ENCODE assay signal across 12 mouse cellular contexts in genomic region chrX:9244603-9245336, GRCm38 (mm10). TPM values are rescaled to one million over a fixed set of nuclear protein-coding genes. Genes with fewer than 3 reads are reported as not detected.
A peak's percentile ranks its signal among the peaks of the same experiment; 100 is the strongest.
DNase-seq lines count a peak whose midpoint lies in the region; ATAC-seq lines count a peak whose summit lies in the region.
"Had no signal": no experiment of that assay in that cellular context is flagged by ENCODE, and none has a peak within 500 bp of the region (broad histone marks: within the 10 kb centered on the region; RNA-seq: fewer than 3 reads in every experiment).

No protein-coding gene starts in this region.

- H3K4me1 ChIP-seq in forebrain, embryonic 14.5 days (ENCODE audit: control insufficient read depth, insufficient read depth, low read length): no peaks in the 10 kb centered on the region; the same call in 1 of the 2 replicates
- H3K4me1 ChIP-seq in forebrain, embryonic 11.5 days (replicated peaks; ENCODE audit: control insufficient read depth, insufficient read depth, low read length): no peaks in the 10 kb centered on the region
- H3K4me1 ChIP-seq in hindbrain, embryonic 14.5 days (replicated peaks; ENCODE audit: control insufficient read depth, insufficient read depth, low read length): 0 out of 2 replicates have a peak, but pooled peaks cover 4% of the 10 kb centered on the region
- no peaks in the 10 kb centered on the region for H3K4me1 ChIP-seq in midbrain, embryonic 12.5 days
- H3K4me1 ChIP-seq: lung, embryonic 15.5 days had no signal

- 60% methylated on average over 12 of the region's 12 CpGs for WGBS in forebrain, embryonic 14.5 days
- WGBS in forebrain, embryonic 11.5 days: 68% methylated on average over 12 of the region's 12 CpGs
- 55% methylated on average over 12 of the region's 12 CpGs for WGBS in hindbrain, embryonic 14.5 days
- WGBS in midbrain, embryonic 12.5 days: 72% methylated on average over 12 of the region's 12 CpGs

- ATAC-seq in forebrain, embryonic 14.5 days: no peak
- ATAC-seq in forebrain, embryonic 11.5 days (replicated peaks; ENCODE audit: low FRiP score): no peak
- no peak; the same call in 1 of the 2 replicates for ATAC-seq in hindbrain, embryonic 14.5 days (ENCODE audit: low FRiP score)
- 0 out of 2 replicates have a peak, but pooled peaks have one; percentile 27 for ATAC-seq in midbrain, embryonic 12.5 days (ENCODE audit: low FRiP score, low read depth)

- H3K36me3 ChIP-seq in forebrain, embryonic 14.5 days (ENCODE audit: control insufficient read depth, insufficient read depth, low read length): no peaks in the 10 kb centered on the region
- no peaks in the 10 kb centered on the region for H3K36me3 ChIP-seq in forebrain, embryonic 11.5 days (ENCODE audit: control insufficient read depth, insufficient read depth, low read length)
- H3K36me3 ChIP-seq in hindbrain, embryonic 14.5 days (replicated peaks; ENCODE audit: control insufficient read depth, insufficient read depth): no peaks in the 10 kb centered on the region
- H3K36me3 ChIP-seq in midbrain, embryonic 12.5 days: no peaks in the 10 kb centered on the region
- H3K36me3 ChIP-seq: lung, embryonic 15.5 days had no signal

- H3K9ac ChIP-seq in forebrain, embryonic 14.5 days (ENCODE audit: low read length): no peak overlapping the region
- no peak overlapping the region for H3K9ac ChIP-seq in forebrain, embryonic 11.5 days (ENCODE audit: low read length)
- H3K9ac ChIP-seq in hindbrain, embryonic 14.5 days: no peak overlapping the region; the same call in 1 of the 2 replicates
- H3K9ac ChIP-seq in midbrain, embryonic 12.5 days (replicated peaks): no peak overlapping the region
- H3K9ac ChIP-seq: lung, embryonic 15.5 days had no signal

- no peak overlapping the region for H3K4me3 ChIP-seq in forebrain, embryonic 14.5 days (ENCODE audit: low read depth, low read length)
- H3K4me3 ChIP-seq in forebrain, embryonic 11.5 days (ENCODE audit: low read depth, low read length): no peak overlapping the region
- no peak overlapping the region for H3K4me3 ChIP-seq in hindbrain, embryonic 14.5 days (replicated peaks; ENCODE audit: low read length)
- H3K4me3 ChIP-seq in midbrain, embryonic 12.5 days: no peak overlapping the region
- H3K4me3 ChIP-seq: lung, embryonic 15.5 days had no signal

- intact Hi-C loops in gastrocnemius, postnatal 36 days (cut with DNase I): no loop called here

- no peak overlapping the region for H3K27ac ChIP-seq in forebrain, embryonic 14.5 days (ENCODE audit: low read depth, low read length)
- H3K27ac ChIP-seq in forebrain, embryonic 11.5 days (ENCODE audit: low read depth, low read length): no peak overlapping the region
- peak overlapping the region; percentile 54 for H3K27ac ChIP-seq in hindbrain, embryonic 14.5 days
- H3K27ac ChIP-seq in midbrain, embryonic 12.5 days (replicated peaks): 0 out of 2 replicates have a peak overlapping the region, but pooled peaks have one; percentile 10
- H3K27ac ChIP-seq: lung, embryonic 15.5 days had no signal

- H3K4me2 ChIP-seq in forebrain, embryonic 14.5 days (ENCODE audit: low read length): no peak overlapping the region
- no peak overlapping the region for H3K4me2 ChIP-seq in forebrain, embryonic 11.5 days (ENCODE audit: low read depth, low read length, severe bottlenecking)
- H3K4me2 ChIP-seq in hindbrain, embryonic 14.5 days (replicated peaks): no peak overlapping the region
- no peak overlapping the region for H3K4me2 ChIP-seq in midbrain, embryonic 12.5 days (replicated peaks)
- H3K4me2 ChIP-seq: lung, embryonic 15.5 days had no signal

- DNase-seq in forebrain, embryonic 14.5 days (ENCODE audit: low spot score): peak; percentile 34
- DNase-seq in forebrain, embryonic 11.5 days (ENCODE audit: low spot score): no peak
- peak; percentile 97 for DNase-seq in MEL-GATA-1-ER (ENCODE audit: extremely low read depth, low read depth)
- DNase-seq in hindbrain, embryonic 14.5 days (ENCODE audit: low spot score): no peak
- no peak for DNase-seq in kidney, postnatal 4 days
- DNase-seq in adrenal gland, postnatal 10 days: no peak
- no peak for DNase-seq in gastrocnemius, postnatal 36 days
- DNase-seq: gastrocnemius, postnatal 14 days had no signal

- H3K27me3 ChIP-seq in forebrain, embryonic 14.5 days (replicated peaks; ENCODE audit: control insufficient read depth, insufficient read depth, low read length): no peaks in the 10 kb centered on the region
- H3K27me3 ChIP-seq in forebrain, embryonic 11.5 days (ENCODE audit: control insufficient read depth, insufficient read depth, low read length): no peaks in the 10 kb centered on the region
- no peaks in the 10 kb centered on the region for H3K27me3 ChIP-seq in hindbrain, embryonic 14.5 days (ENCODE audit: control insufficient read depth, insufficient read depth, low read length)
- no peaks in the 10 kb centered on the region for H3K27me3 ChIP-seq in midbrain, embryonic 12.5 days
- H3K27me3 ChIP-seq: lung, embryonic 15.5 days had no signal

- H3K9me3 ChIP-seq in forebrain, embryonic 14.5 days (replicated peaks; ENCODE audit: control insufficient read depth, low read length): no peaks in the 10 kb centered on the region
- no peaks in the 10 kb centered on the region for H3K9me3 ChIP-seq in forebrain, embryonic 11.5 days (ENCODE audit: control insufficient read depth, low read length)
- H3K9me3 ChIP-seq in hindbrain, embryonic 14.5 days (ENCODE audit: control insufficient read depth, low read length): no peaks in the 10 kb centered on the region
- H3K9me3 ChIP-seq in midbrain, embryonic 12.5 days: no peaks in the 10 kb centered on the region
- H3K9me3 ChIP-seq: lung, embryonic 15.5 days had no signal

RNA-seq across cellular contexts. Expression of gene Gm14862, which starts 11.9 kb away (rescaled TPM):
- polyA plus RNA-seq in forebrain, embryonic 14.5 days (2014; fragmentation: Nextera tagmentation; extraction: Ambion mirVana): not detected in 2 replicates
- not detected in 2 replicates for polyA plus RNA-seq in forebrain, embryonic 11.5 days (2014; fragmentation: Nextera tagmentation; extraction: Ambion mirVana)
- not detected in 2 replicates for polyA plus RNA-seq in hindbrain, embryonic 14.5 days (2014; fragmentation: Nextera tagmentation; extraction: Ambion mirVana)
- 0.34 and 0.56 TPM in 2 replicates for polyA plus RNA-seq in midbrain, embryonic 12.5 days (2016; fragmentation: Nextera tagmentation; extraction: Ambion mirVana)
- not detected for total RNA-seq in adrenal gland, postnatal 10 days (2021)
- total RNA-seq in gastrocnemius, postnatal 36 days (2021): not detected
- total RNA-seq: gastrocnemius, postnatal 14 days; layer of hippocampus, adult 18-20 months had no signal
- polyA plus RNA-seq: lung, embryonic 15.5 days; small intestine, adult 2 months had no signal

RNA-seq across cellular contexts. Expression of gene Xk, which starts 27.8 kb away (rescaled TPM):
- 1.7 and 2.3 TPM in 2 replicates for polyA plus RNA-seq in forebrain, embryonic 14.5 days (2014; fragmentation: Nextera tagmentation; extraction: Ambion mirVana)
- polyA plus RNA-seq in forebrain, embryonic 11.5 days (2014; fragmentation: Nextera tagmentation; extraction: Ambion mirVana): 3.9 and 4.7 TPM in 2 replicates
- 7.0 and 7.2 TPM in 2 replicates for polyA plus RNA-seq in hindbrain, embryonic 14.5 days (2014; fragmentation: Nextera tagmentation; extraction: Ambion mirVana)
- 3.2 and 3.3 TPM in 2 replicates for polyA plus RNA-seq in midbrain, embryonic 12.5 days (2016; fragmentation: Nextera tagmentation; extraction: Ambion mirVana)
- total RNA-seq in adrenal gland, postnatal 10 days (2021): 1 to 10 TPM; 2.2 to 2.8 TPM
- total RNA-seq in gastrocnemius, postnatal 36 days (2021): 1 to 10 TPM; 3.5 to 4.2 TPM

RNA-seq across cellular contexts. Expression of gene H2al1m, which starts 38.8 kb away (rescaled TPM):
- polyA plus RNA-seq in forebrain, embryonic 14.5 days (2014; fragmentation: Nextera tagmentation; extraction: Ambion mirVana): not detected in 2 replicates
- polyA plus RNA-seq in forebrain, embryonic 11.5 days (2014; fragmentation: Nextera tagmentation; extraction: Ambion mirVana): not detected in 2 replicates
- not detected in 2 replicates for polyA plus RNA-seq in hindbrain, embryonic 14.5 days (2014; fragmentation: Nextera tagmentation; extraction: Ambion mirVana)
- not detected in 2 replicates for polyA plus RNA-seq in midbrain, embryonic 12.5 days (2016; fragmentation: Nextera tagmentation; extraction: Ambion mirVana)
- under 1 TPM in 1 of 2 experiments, not detected in 1; 0.82 TPM for total RNA-seq in adrenal gland, postnatal 10 days (2021)
- not detected for total RNA-seq in gastrocnemius, postnatal 36 days (2021)
- total RNA-seq: layer of hippocampus, adult 18-20 months had no signal
- polyA plus RNA-seq: lung, embryonic 15.5 days had no signal

RNA-seq across cellular contexts. Expression of gene Lancl3, which starts 45.1 kb away (rescaled TPM):
- 2.9 and 4.7 TPM in 2 replicates for polyA plus RNA-seq in forebrain, embryonic 14.5 days (2014; fragmentation: Nextera tagmentation; extraction: Ambion mirVana)
- polyA plus RNA-seq in forebrain, embryonic 11.5 days (2014; fragmentation: Nextera tagmentation; extraction: Ambion mirVana): 0.55 and 0.75 TPM in 2 replicates
- 4.0 and 4.1 TPM in 2 replicates for polyA plus RNA-seq in hindbrain, embryonic 14.5 days (2014; fragmentation: Nextera tagmentation; extraction: Ambion mirVana)
- polyA plus RNA-seq in midbrain, embryonic 12.5 days (2016; fragmentation: Nextera tagmentation; extraction: Ambion mirVana): 2.1 and 2.9 TPM in 2 replicates
- total RNA-seq in adrenal gland, postnatal 10 days (2021): 1 to 10 TPM; 2.1 to 2.9 TPM
- under 1 TPM; 0.17 to 0.23 TPM for total RNA-seq in gastrocnemius, postnatal 36 days (2021)

Comparison
In these comparisons a context has a peak if more than half of its experiments do, and no peak if none do; other contexts are left out.
1. DNase-seq: peak in forebrain, embryonic 14.5 days (single experiment) and MEL-GATA-1-ER (single experiment); none in forebrain, embryonic 11.5 days (single experiment), hindbrain, embryonic 14.5 days (single experiment), kidney, postnatal 4 days (0 of 2), adrenal gland, postnatal 10 days (single experiment) and gastrocnemius, postnatal 36 days (0 of 2).
2. H3K27ac ChIP-seq: peak in hindbrain, embryonic 14.5 days (single experiment) and midbrain, embryonic 12.5 days (single experiment); none in forebrain, embryonic 14.5 days (single experiment) and forebrain, embryonic 11.5 days (single experiment).